Mouse (Mus musculus) CH12.LX (cell line): ENCODE results near the gene Cacna1b. TPM values are rescaled to one million over a fixed set of nuclear protein-coding genes. Genes with fewer than 3 reads are reported as not detected.

Experiments used
- DNase-seq: peaks from one replicate; pipeline ENCODE4 v3.0.0-alpha.2; 2013; ENCODE audit errors: extremely low read depth
- H3K27ac ChIP-seq: 2 replicates; pipeline ENCODE4 v1.5.1; 2012; ENCODE audit warnings: low read depth, mild to moderate bottlenecking, control low read depth, moderate library complexity; ENCODE audit not compliant: insufficient read depth
- H3K27me3 ChIP-seq: replicated peaks from 2 replicates; pipeline ENCODE3; 2012; ENCODE audit warnings: inconsistent platforms
- H3K36me3 ChIP-seq, 2 experiments: replicated peaks in 1 of 2; 2 replicates each; pipeline versions ENCODE3 to v1.6.1; 2012; ENCODE audit warnings: inconsistent platforms in 1 of 2, low read length in 1 of 2, mild to moderate bottlenecking in 1 of 2, mixed read lengths in 1 of 2, moderate library complexity in 1 of 2; ENCODE audit not compliant: control insufficient read depth in 1 of 2, insufficient read depth in 1 of 2
- H3K4me1 ChIP-seq, 2 experiments: 2 replicates each; pipeline ENCODE4 v1.6.1; 2012; ENCODE audit warnings: inconsistent platforms in 1 of 2, moderate library complexity in 1 of 2; ENCODE audit not compliant: insufficient read depth in 2 of 2, control insufficient read depth in 1 of 2
- H3K4me2 ChIP-seq: 2 replicates; pipeline ENCODE4 v1.6.1; 2012; ENCODE audit warnings: low read depth, mild to moderate bottlenecking, control low read depth; ENCODE audit not compliant: poor library complexity, insufficient read depth, severe bottlenecking
- H3K4me3 ChIP-seq, 3 experiments: fragments of 150-350 bp in 1 of 3; sonication (generic) in 1 of 3; replicated peaks in 1 of 3; 2 replicates each; pipeline versions ENCODE3 to v1.5.1; 2011 to 2012; ENCODE audit warnings: low read depth in 2 of 3, low read length in 2 of 3, mild to moderate bottlenecking in 2 of 3, moderate library complexity in 2 of 3, control low read depth in 1 of 3, improper control_type of control experiment in 1 of 3, inconsistent platforms in 1 of 3, mixed read lengths in 1 of 3; ENCODE audit not compliant: poor library complexity in 1 of 3
- H3K79me2 ChIP-seq: replicated peaks from 2 replicates; pipeline ENCODE4 v1.6.1; 2012; ENCODE audit warnings: mild to moderate bottlenecking, moderate library complexity; ENCODE audit not compliant: control insufficient read depth, poor library complexity, insufficient read depth, severe bottlenecking; ENCODE audit errors: extremely low read depth
- H3K9ac ChIP-seq: 2 replicates; pipeline ENCODE4 v1.6.1; 2012; ENCODE audit warnings: low read depth, mild to moderate bottlenecking, control low read depth, moderate library complexity; ENCODE audit not compliant: insufficient read depth
- H3K9me3 ChIP-seq: replicated peaks from 2 replicates; pipeline ENCODE3; 2012; ENCODE audit warnings: low read length, inconsistent platforms, mixed read lengths
- BHLHE40 ChIP-seq: IDR thresholded peaks from 2 replicates; pipeline ENCODE4 v1.6.1; 2011; ENCODE audit warnings: mild to moderate bottlenecking, low read depth, low read length, improper control_type of control experiment
- CHD2 ChIP-seq: IDR thresholded peaks from 2 replicates; pipeline ENCODE4 v1.6.1; 2011; ENCODE audit warnings: low read length, improper control_type of control experiment
- CTCF ChIP-seq, 2 experiments: IDR thresholded peaks in 1 of 2; conservative IDR thresholded peaks in 1 of 2; 2 replicates each; pipeline ENCODE4 v1.5.1; 2011 to 2012; ENCODE audit warnings: low read depth in 2 of 2, low read length in 2 of 2, improper control_type of control experiment in 1 of 2, inconsistent platforms in 1 of 2, mild to moderate bottlenecking in 1 of 2, moderate library complexity in 1 of 2
- E2F4 ChIP-seq: IDR thresholded peaks from 2 replicates; pipeline ENCODE4 v1.6.1; 2011; ENCODE audit warnings: low read depth, low read length, improper control_type of control experiment; ENCODE audit not compliant: insufficient replicate concordance
- ELF1 ChIP-seq: IDR thresholded peaks from 2 replicates; pipeline ENCODE4 v1.6.1; 2014; ENCODE audit warnings: low read depth, mild to moderate bottlenecking, inconsistent platforms, low read length, improper control_type of control experiment
- EP300 ChIP-seq: IDR thresholded peaks from 2 replicates; pipeline ENCODE4 v1.6.1; 2011; ENCODE audit warnings: low read length, improper control_type of control experiment
- ETS1 ChIP-seq: conservative IDR thresholded peaks from 2 replicates; pipeline ENCODE4 v1.6.1; 2012; ENCODE audit warnings: low read depth, mild to moderate bottlenecking, inconsistent platforms, low read length, improper control_type of control experiment, moderate library complexity
- GABPA ChIP-seq: IDR thresholded peaks from 2 replicates; pipeline ENCODE4 v1.6.1; 2012; ENCODE audit warnings: low read depth, low read length, improper control_type of control experiment, inconsistent platforms; ENCODE audit not compliant: insufficient replicate concordance
- JUN ChIP-seq: IDR thresholded peaks from 2 replicates; pipeline ENCODE4 v1.6.1; 2011; ENCODE audit warnings: low read depth, mild to moderate bottlenecking, low read length, improper control_type of control experiment, moderate library complexity; ENCODE audit not compliant: insufficient read depth
- KAT2A ChIP-seq: IDR thresholded peaks from 2 replicates; pipeline ENCODE4 v1.6.1; 2012; ENCODE audit warnings: low read length, improper control_type of control experiment, inconsistent platforms; ENCODE audit not compliant: insufficient replicate concordance
- MEF2A ChIP-seq: IDR thresholded peaks from 2 replicates; pipeline ENCODE4 v1.6.1; 2014; ENCODE audit warnings: low read depth, mild to moderate bottlenecking, inconsistent platforms, low read length, improper control_type of control experiment, borderline replicate concordance
- MXI1 ChIP-seq: IDR thresholded peaks from 2 replicates; pipeline ENCODE4 v1.6.1; 2011; ENCODE audit warnings: mild to moderate bottlenecking, low read depth, low read length, improper control_type of control experiment
- MYC ChIP-seq: IDR thresholded peaks from 2 replicates; pipeline ENCODE4 v1.6.1; 2011; ENCODE audit warnings: low read depth, mild to moderate bottlenecking, improper control_type of control experiment, low read length
- PAX5 ChIP-seq: IDR thresholded peaks from 2 replicates; pipeline ENCODE4 v1.6.1; 2012; ENCODE audit warnings: low read length, inconsistent platforms, mixed read lengths
- POLR2A ChIP-seq: IDR thresholded peaks from 2 replicates; pipeline ENCODE4 v1.6.1; 2011; ENCODE audit warnings: low read depth, mild to moderate bottlenecking, improper control_type of control experiment, low read length
- RAD21 ChIP-seq: IDR thresholded peaks from 2 replicates; pipeline ENCODE4 v1.6.1; 2011; ENCODE audit warnings: low read depth, mild to moderate bottlenecking, low read length, improper control_type of control experiment, moderate library complexity
- RCOR1 ChIP-seq: conservative IDR thresholded peaks from 2 replicates; pipeline ENCODE4 v1.6.1; 2012; ENCODE audit warnings: low read depth, mild to moderate bottlenecking, inconsistent platforms, low read length, improper control_type of control experiment
- TBP ChIP-seq: conservative IDR thresholded peaks from 2 replicates; pipeline ENCODE4 v1.6.1; 2011; ENCODE audit warnings: low read depth, low read length, improper control_type of control experiment
- UBTF ChIP-seq: IDR thresholded peaks from 2 replicates; pipeline ENCODE4 v1.6.1; 2012; ENCODE audit warnings: low read depth, mild to moderate bottlenecking, inconsistent platforms, low read length, improper control_type of control experiment, moderate library complexity
- ZC3H11A ChIP-seq: IDR thresholded peaks from 2 replicates; pipeline ENCODE4 v1.6.1; 2012; ENCODE audit warnings: low read depth, mild to moderate bottlenecking, inconsistent platforms, low read length, improper control_type of control experiment
- ZKSCAN1 ChIP-seq: IDR thresholded peaks from 2 replicates; pipeline ENCODE4 v1.6.1; 2012; ENCODE audit warnings: low read depth, inconsistent platforms, low read length, improper control_type of control experiment, borderline replicate concordance
- ZNF384 ChIP-seq: IDR thresholded peaks from 2 replicates; pipeline ENCODE4 v1.6.1; 2012; ENCODE audit warnings: low read depth, low read length, improper control_type of control experiment, inconsistent platforms
- dilution Hi-C: fragments of 300-500 bp; cut with MboI; formaldehyde crosslinking; loops from 2 replicates; pipeline ENCODE4 v1.14.3; 2020; ENCODE audit warnings: low sequenced_read_pairs; ENCODE audit not compliant: extremely low pct_unique_long_range_greater_than_20kb, extremely low pct_ligation_motif_present
- in situ Hi-C: fragments of 300-500 bp; cut with MboI; formaldehyde crosslinking; loops from 3 replicates; pipeline ENCODE4 v1.14.3; 2019; ENCODE audit warnings: low sequenced_read_pairs, low pct_ligation_motif_present, low pct_unique_long_range_greater_than_20kb, mixed read lengths
- polyA plus RNA-seq: library from polyadenylated mRNA; unstranded; fragments of >175 nt; gene quantifications from 2 replicates; pipeline ENCODE4 v1.2.1, GENCODE M21; 2012; ENCODE audit warnings: low read depth; ENCODE audit not compliant: insufficient read length
- total RNA-seq, 2 experiments: library from RNA; depleted of rRNA; stranded (reverse); fragments of 300-350 nt in 1 of 2; fragments of >200 nt in 1 of 2; gene quantifications; 2 replicates each; pipeline ENCODE4 v1.2.3; 2012 to 2014

Cacna1b gene
- total and polyA plus RNA-seq, 3 experiments = 0.16 to 0.72 TPM; not detected in 1

DNA sequence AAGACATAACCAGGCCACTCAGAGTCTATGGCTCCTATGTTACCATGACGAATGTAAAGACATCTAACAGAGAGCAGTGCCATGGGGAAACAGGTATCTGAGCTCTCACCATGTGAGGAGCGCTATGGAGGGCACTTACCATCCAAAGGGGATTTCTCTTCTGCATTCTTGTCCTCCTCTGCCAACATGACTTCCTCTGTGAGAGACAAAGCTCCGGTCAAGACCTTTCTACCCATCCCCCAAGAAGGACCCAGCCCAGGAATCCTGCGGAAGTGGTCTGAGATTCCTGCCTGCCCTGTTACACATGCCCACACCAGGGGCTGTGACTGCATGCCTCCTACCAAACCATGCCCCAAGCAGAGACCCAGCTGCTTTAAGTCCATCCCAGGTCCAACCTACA, 44.0 kb downstream of the Cacna1b start:
- H3K4me3 ChIP-seq = no peak overlapping the region
- TF ChIP-seq CHD2 (no peak), JUN (no peak), ZNF384 (no peak), RCOR1 (no peak), GABPA (no peak), ELF1 (no peak), TBP (no peak), KAT2A (no peak), E2F4 (no peak), ZC3H11A (no peak), MXI1 (no peak), EP300 (no peak), ETS1 (no peak)
- no peaks in the 10 kb centered on the region for H3K36me3 ChIP-seq
- no peaks in the 10 kb centered on the region for H3K4me1 ChIP-seq
- no peak overlapping the region for H3K9ac ChIP-seq
- no peak overlapping the region for H3K4me2 ChIP-seq
- dilution Hi-C loops (no loop called here), in situ Hi-C loops (no loop called here)
- no peak overlapping the region for H3K27ac ChIP-seq
- peaks cover 3% of the 10 kb centered on the region for H3K9me3 ChIP-seq
- DNase-seq = no peak
- H3K79me2 ChIP-seq = no peaks in the 10 kb centered on the region
- H3K27me3 ChIP-seq = no peaks in the 10 kb centered on the region

DNA sequence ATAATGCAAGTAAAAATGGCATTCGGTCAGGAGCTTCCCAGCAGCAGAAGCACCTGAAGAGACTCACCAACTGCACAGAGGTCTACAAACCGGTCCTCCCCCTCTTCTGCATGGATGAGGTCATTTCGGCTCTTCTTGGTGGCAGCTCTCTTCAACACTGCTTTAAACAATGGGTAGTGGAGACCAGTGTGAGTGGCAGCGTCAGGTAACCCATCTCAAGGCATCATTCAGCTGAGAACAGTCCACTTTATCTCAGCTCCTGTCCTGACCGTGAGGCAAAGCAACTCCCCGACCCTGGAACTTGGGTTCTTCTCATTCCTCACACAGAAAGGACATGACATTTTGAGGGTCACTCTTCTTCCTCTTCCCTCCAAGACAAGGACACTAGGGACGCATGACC, 45.0 kb downstream of the Cacna1b start:
- no peak for DNase-seq
- no peaks in the 10 kb centered on the region for H3K79me2 ChIP-seq
- in situ Hi-C loops = no loop called here

More for the DNA sequence above, 45.0 kb downstream of the Cacna1b start:
- H3K27me3 ChIP-seq = no peaks in the 10 kb centered on the region
- H3K36me3 ChIP-seq = no peaks in the 10 kb centered on the region
- no peaks in the 10 kb centered on the region for H3K4me1 ChIP-seq
- no peak overlapping the region for H3K9ac ChIP-seq
- H3K4me3 ChIP-seq = no peak overlapping the region
- no peak overlapping the region for H3K4me2 ChIP-seq
- peaks cover 3% of the 10 kb centered on the region for H3K9me3 ChIP-seq
- dilution Hi-C loops = no loop called here
- H3K27ac ChIP-seq = no peak overlapping the region
- TF ChIP-seq MXI1 (no peak), CTCF (conservative IDR thresholded peaks at IDR 0.05 in 1 of 2, IDR thresholded peaks at IDR 0.05 in 1 of 2; ENCODE audit: low read depth in 2 of 2, low read length in 2 of 2) (no peak), POLR2A (no peak), RAD21 (no peak), UBTF (no peak), MEF2A (no peak), BHLHE40 (no peak), ZKSCAN1 (no peak), PAX5 (no peak), MYC (no peak)
- TF ChIP-seq, all 38 proteins: peak for 0
